Mouse (Mus musculus) olfactory bulb, adult 2 months (tissue): ENCODE results near the gene Hacd4. TPM values are rescaled to one million over a fixed set of nuclear protein-coding genes. Genes with fewer than 3 reads are reported as not detected.
"Not testable (repeated sequence)": the region's sequence is repeated elsewhere in the genome, so short reads cannot be mapped to it uniquely, and the experiment has no call there.

ENCODE experiments used
- H3K27ac ChIP-seq: fragments of 200-500 bp; 2 replicates; pipeline ENCODE4 v1.5.1; 2012; ENCODE audit warnings: low read depth, low read length; ENCODE audit not compliant: insufficient read depth
- H3K4me1 ChIP-seq: fragments of 200-500 bp; 2 replicates; pipeline ENCODE4 v1.6.1; 2012; ENCODE audit warnings: low read length; ENCODE audit not compliant: control insufficient read depth, insufficient read depth
- H3K4me3 ChIP-seq: fragments of 200-500 bp; 2 replicates; pipeline ENCODE4 v1.5.1; 2012; ENCODE audit warnings: mild to moderate bottlenecking, low read depth, low read length, moderate library complexity; ENCODE audit not compliant: insufficient read depth
- CTCF ChIP-seq: fragments of 200-500 bp; IDR thresholded peaks from 2 replicates; pipeline ENCODE4 v1.5.1; 2012; ENCODE audit warnings: low read depth, mild to moderate bottlenecking, low read length, moderate library complexity; ENCODE audit not compliant: insufficient read depth
- POLR2A ChIP-seq: fragments of 200-500 bp; IDR thresholded peaks from 2 replicates; pipeline ENCODE4 v1.6.1; 2012; ENCODE audit warnings: mild to moderate bottlenecking, low read depth, low read length, moderate library complexity; ENCODE audit not compliant: insufficient read depth
- WGBS: fragments of 180-500 bp; shearing (Covaris S2); methylation state at CpG from one replicate; pipeline ENCODE4 v1.1.7; 2018; 5-methylcytosine and 5-hydroxymethylcytosine counted together
- polyA plus RNA-seq: library from polyadenylated mRNA; stranded (reverse); fragments of >200 nt; gene quantifications from 2 replicates; pipeline ENCODE4 v1.2.4, GENCODE M21; 2012; ENCODE audit warnings: low replicate concordance; ENCODE audit not compliant: missing spikeins, insufficient read depth, insufficient read length

Gene Hacd4
- polyA plus RNA-seq, 1 experiment, result not detected

- TF ChIP-seq POLR2A (no peak), CTCF (no peak)
- Histone ChIP-seq H3K4me1 (peaks cover 5% of the 10 kb centered on the region), H3K27ac (no peak overlapping the region), H3K4me3 (no peak overlapping the region)
- 66% methylated on average over 4 of the region's 4 CpGs for WGBS
Observed at GRCm38 (mm10) chr4:88406887-88407696, 31.6 kb downstream of the Hacd4 start.

- Histone ChIP-seq H3K4me1 (peaks cover 5% of the 10 kb centered on the region), H3K27ac (no peak overlapping the region), H3K4me3 (no peak overlapping the region)
- 92% methylated on average over 6 of the region's 6 CpGs for WGBS
- TF ChIP-seq POLR2A (no peak), CTCF (no peak)
Observed at GRCm38 (mm10) chr4:88402884-88403283, 35.8 kb downstream of the Hacd4 start.

GRCm38 (mm10) chr4:88400992-88401313 lies 37.8 kb downstream of the Hacd4 start:
- WGBS, result 93% methylated on average over 7 of the region's 7 CpGs
- TF ChIP-seq CTCF, result no peak
- no peak overlapping the region for H3K4me3 ChIP-seq
- H3K27ac ChIP-seq, result no peak overlapping the region
- no peaks in the 10 kb centered on the region for H3K4me1 ChIP-seq

GRCm38 (mm10) chr4:88400302-88400991 lies 38.3 kb downstream of the Hacd4 start:
- 86% methylated on average over 9 of the region's 9 CpGs for WGBS
- no peaks in the 10 kb centered on the region for H3K4me1 ChIP-seq
- TF ChIP-seq CTCF, result no peak
- no peak for TF ChIP-seq POLR2A
- H3K4me3 ChIP-seq, result no peak overlapping the region
- no peak overlapping the region for H3K27ac ChIP-seq

GRCm38 (mm10) chr4:88396995-88397521 lies 41.7 kb downstream of the Hacd4 start:
- H3K4me3 ChIP-seq, result no peak overlapping the region
- no peak for TF ChIP-seq POLR2A
- TF ChIP-seq CTCF, result no peak
- H3K4me1 ChIP-seq, result no peaks in the 10 kb centered on the region
- H3K27ac ChIP-seq, result no peak overlapping the region
- 61% methylated on average over 6 of the region's 6 CpGs for WGBS

- WGBS, result 95% methylated on average over 3 of the region's 3 CpGs
- H3K4me3 ChIP-seq, result no peak overlapping the region
- TF ChIP-seq CTCF (no peak), POLR2A (no peak)
- H3K27ac ChIP-seq, result no peak overlapping the region
- H3K4me1 ChIP-seq, result no peaks in the 10 kb centered on the region
Observed at GRCm38 (mm10) chr4:88395717-88396116, 43.0 kb downstream of the Hacd4 start.

- not testable (repeated sequence) for H3K4me3 ChIP-seq, H3K4me1 ChIP-seq, H3K27ac ChIP-seq
- 78% methylated on average over 1 of the region's 1 CpGs for WGBS
Observed at GRCm38 (mm10) chr4:88390596-88390995, 48.1 kb downstream of the Hacd4 start.

GRCm38 (mm10) chr4:88390036-88390435 lies 48.7 kb downstream of the Hacd4 start:
- no peak for TF ChIP-seq POLR2A
- no peak for TF ChIP-seq CTCF
- no peak overlapping the region for H3K4me3 ChIP-seq
- 90% methylated on average over 1 of the region's 1 CpGs for WGBS

More at GRCm38 (mm10) chr4:88390036-88390435, 48.7 kb downstream of the Hacd4 start:
- Histone ChIP-seq H3K27ac (no peak overlapping the region), H3K4me1 (no peaks in the 10 kb centered on the region)
